Mouse (Mus musculus) testis, adult 2 months (tissue): ENCODE results near the gene Wdr48.

Source experiments
- CTCF ChIP-seq: fragments of 200-500 bp; IDR thresholded peaks from 2 replicates; pipeline ENCODE4 v1.5.1; 2012; ENCODE audit warnings: low read depth, mild to moderate bottlenecking, inconsistent platforms, low read length, moderate library complexity; ENCODE audit not compliant: control insufficient read depth, insufficient read depth, insufficient replicate concordance
- POLR2A ChIP-seq: fragments of 200-500 bp; IDR thresholded peaks from 2 replicates; pipeline ENCODE4 v1.6.1; 2012; ENCODE audit warnings: low read depth, mild to moderate bottlenecking, inconsistent platforms, low read length, moderate library complexity; ENCODE audit not compliant: control insufficient read depth

DNA sequence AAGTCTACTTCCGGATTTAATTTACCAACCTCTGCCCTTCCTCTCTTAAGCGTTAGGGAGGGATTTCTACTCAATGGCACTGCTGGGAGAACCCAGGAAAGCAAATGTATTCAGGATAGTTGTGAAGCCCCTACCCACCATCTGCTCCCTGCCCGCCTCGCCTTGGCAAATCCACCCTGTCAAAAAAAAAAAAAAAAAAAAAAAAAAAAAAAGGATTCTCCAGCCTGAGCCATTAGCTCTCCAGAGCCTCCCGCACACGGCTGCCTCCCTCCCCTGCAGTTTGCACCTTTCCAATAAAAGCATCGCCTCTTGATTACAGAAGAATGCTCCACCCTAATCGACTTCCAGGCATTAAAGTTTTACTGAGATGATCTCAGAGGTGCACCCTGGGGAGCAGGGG is 45.5 kb upstream of the Wdr48 start:
- TF ChIP-seq CTCF (no peak), POLR2A (no peak)
